Mouse (Mus musculus): ENCODE measurements around the gene Atg101.

DNA sequence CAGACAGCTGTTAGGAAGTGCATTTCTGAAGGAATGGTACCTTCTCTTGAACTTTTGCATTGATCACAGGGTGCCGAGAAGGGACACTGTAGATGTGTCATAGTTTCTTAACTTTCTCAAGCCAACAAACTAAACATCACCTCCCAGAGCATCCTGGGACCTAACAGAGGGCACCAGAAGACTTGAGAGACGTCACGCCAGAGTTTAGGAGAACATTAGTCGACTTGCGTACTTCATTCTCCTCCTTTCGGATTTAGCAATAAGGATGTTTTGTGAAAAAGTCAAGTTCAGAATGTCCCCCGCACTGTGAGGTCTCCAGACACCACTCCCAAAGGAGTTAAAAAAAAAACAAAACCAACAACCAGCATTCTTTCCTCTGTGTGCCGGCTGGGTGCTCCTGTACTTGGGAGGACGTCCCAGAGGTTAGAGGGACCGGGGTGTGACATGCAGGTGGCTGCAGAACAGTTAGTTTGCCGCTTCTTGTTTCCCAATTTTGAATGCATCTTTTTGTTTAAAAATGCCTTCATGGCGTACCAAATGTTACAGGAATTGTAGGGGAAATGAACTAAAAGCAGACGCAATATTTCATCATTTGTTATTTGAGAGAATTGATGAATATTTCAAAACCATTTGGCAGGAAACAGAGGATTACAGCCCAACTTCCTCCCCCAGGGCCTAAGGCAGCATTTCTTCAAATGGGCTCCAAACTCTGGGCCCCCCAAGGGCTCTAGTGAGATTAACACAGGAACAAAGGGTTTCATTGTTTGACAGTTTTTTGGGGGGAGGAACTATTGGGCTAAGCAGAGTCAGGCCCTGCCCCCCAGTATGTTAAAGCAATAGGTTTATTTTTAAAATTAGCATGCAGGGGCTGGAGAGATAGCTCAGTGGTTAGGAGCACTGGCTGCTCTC is 24.6 kb downstream of the Atg101 start:
- TF ChIP-seq CEBPB (IDR thresholded peaks at IDR 0.05; ENCODE audit: low read depth) (no peak), MAX (IDR thresholded peaks at IDR 0.05) (no peak), CTCF (IDR thresholded peaks at IDR 0.05; ENCODE audit: control insufficient read depth, insufficient read depth, insufficient read length) (no peak), MYOG (IDR thresholded peaks at IDR 0.05; ENCODE audit: control insufficient read depth, extremely low read depth, insufficient read length) (no peak), USF1 (IDR thresholded peaks at IDR 0.05; ENCODE audit: low read depth) (no peak), MYOD1 (IDR thresholded peaks at IDR 0.05; ENCODE audit: control insufficient read depth, insufficient read length, low read depth) (no peak)
